Mouse (Mus musculus): Measurements from ENCODE around the gene Trp53tg5.

Trp53tg5 gene

DNA sequence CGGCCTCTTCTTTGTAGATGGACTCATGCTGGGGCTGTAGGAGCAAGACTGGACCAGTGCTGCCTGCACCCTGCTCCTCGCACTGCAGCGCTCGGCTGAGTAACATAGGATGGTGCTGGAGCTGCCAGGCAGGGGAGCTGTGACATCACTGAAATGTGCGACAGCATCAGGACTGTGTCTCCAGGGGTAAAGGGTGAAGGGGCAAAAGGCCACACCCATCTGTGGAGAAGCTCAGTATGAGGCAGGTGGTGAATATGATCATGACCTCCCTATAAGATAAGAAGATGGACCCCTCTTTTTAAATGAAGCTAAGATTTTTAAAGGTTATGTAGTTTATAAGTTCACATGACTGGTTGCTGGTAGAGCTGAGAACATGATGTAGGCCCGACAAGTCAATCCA is at the start of gene Trp53tg5:
Gene Trp53tg5, minus strand, starts transcription at position 101 of the 400 bp plus-strand sequence.
- DNase-seq = no peak

DNA sequence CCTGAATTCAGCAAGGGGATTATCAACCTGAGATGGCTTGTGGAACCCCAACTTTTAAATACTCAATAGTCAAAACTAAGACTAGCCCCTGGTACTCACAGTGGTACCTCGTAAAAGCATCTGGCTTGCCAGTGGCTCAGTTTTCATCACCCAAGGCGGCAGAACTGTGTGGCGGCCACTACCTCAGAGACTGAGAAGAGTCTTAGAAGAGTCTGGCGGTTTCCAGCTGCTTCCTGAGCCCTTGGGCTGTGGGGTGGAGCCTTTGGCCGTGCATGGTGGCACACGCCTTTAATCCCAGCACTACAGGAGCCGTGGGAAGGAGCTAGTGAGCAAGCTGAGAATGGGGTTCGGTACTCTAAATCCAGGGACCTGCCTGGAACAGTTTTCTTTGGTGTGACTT is 48.8 kb upstream of the Trp53tg5 start:
- no peak for DNase-seq

DNA sequence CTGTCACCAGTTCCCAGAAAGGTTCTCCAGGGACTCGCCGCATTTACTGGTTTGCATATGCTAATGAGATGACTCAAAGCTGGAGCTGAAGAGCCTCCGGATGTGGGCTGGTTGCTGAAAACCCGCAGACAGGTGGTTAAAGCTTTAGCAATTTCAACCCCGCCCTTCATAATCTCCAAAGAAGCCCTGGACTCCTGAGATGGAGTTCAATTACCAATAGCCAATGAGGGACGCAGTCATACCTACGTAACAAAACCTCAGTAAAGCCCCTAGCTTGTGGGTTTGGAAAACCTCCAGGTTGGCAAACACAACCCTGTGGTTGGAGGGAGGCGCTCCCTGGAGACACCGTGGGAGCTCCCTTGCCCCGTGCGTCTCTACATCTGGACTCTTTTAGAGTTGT is 48.3 kb upstream of the Trp53tg5 start:
- DNase-seq = no peak

DNA sequence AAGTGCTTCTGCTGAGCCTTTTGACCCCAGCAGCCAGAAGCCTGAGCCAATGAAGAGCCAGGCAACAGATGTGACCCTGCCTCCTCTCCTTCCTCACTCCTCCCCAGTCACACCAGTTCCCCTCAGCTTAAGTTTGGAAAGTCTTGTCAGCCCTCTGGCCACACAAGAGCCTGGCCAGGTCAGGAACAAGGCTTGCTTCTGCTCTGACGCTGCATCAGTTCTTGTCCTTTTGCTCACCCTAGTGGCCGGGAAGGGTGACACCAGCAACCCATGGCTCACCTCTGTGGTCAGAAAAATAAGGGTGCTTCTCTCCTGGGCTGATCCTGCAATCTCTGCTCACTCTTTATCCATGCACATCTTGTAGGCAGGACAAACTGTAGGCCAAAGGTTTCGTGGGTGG is 47.3 kb upstream of the Trp53tg5 start:
- DNase-seq = no peak

DNA sequence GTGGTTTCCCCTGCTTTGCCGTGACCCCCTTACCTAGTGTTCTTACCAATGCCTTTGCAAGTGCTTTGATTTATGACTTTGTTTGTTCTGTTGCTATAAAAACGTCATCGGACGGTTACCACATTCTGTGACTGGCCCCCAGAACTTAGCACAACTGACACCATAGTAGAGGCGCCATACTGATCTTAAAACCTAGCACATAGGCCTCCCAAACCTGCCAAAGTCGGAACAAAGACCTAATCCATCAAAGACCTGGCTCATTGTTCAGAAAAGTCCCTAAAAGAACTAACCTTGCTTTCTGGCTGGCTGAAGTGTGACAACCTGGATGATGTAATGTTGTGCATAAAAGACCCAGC is 45.6 kb upstream of the Trp53tg5 start:
- no peak for DNase-seq

DNA sequence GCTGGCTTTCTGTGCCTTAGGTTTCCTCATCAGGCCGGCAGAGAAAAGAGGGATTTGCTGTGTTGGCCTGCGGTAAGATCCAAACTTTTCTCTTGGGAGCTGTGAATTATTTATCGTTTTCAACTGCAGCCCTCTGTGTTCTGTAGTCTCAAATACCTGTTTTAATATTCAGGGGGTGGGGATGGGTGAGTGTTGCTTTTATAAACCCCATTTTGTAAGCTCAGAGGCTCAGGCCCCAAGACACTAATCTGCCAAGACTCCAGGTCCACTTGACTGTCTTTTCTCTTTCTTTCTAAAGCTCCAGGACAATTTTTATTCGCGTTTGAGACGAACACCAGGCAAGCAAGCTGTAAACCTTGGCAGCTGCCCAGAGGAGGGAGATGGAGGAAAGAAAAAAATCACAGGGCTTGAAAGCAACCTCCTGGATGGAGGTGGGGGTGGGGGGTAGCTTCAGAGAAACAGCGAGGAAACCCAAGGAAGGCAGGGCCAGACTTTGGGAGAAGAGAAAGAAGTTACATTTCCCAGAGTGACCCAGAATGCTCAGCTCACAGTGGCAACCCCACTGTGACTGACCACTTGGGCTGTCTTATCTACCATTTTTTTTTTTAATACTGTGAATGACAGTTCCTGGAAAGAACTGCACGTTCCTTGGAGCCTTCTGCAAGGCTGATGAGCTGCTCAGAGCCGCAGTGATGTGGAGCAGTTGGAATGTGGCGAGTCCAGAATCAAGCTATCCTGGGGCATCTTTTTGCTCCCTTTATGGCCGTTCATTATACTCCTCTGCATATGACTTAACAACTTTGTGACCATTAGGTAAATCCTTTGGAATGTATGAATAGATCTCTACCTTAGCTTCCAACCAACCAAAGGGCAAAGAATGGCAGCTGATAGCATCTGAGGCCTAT is 45.0 kb upstream of the Trp53tg5 start:
- peak; percentile 48 for DNase-seq

DNA sequence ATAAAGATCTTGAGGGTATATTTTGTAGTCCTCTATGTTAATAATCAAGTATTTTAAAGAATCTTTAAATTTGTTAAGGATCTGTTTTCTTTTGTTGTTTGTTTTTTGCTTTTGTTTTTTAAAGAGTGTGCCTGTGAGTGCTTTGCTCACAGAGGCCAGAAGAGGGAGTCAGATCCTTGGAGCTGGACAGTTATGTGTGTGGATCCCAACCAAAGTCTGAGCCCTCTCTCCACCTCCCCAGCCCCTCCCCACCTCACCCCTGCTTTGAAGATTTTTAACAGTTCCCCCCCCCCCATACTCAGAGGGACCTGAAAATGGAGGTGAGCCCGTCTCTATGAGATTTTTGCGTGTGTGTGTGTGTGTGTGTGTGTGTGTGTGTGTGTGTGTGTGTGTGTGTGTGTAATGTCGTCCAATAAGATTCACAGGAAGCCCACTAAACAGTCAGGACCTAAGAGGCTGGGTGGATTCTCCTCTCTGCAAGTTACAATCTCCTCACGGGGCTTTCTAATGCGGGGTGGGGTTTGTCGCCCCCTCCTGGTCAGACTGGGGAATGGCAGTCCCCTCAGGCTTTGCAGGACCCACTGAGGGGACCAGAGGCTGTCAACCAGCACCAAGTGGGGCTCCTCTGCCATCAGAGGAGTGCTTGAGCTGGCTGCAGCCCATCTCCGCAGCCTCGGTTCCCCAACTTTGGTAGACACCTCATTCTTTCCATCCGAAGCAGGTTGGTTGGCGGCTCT is 44.1 kb upstream of the Trp53tg5 start:
- no peak for DNase-seq

DNA sequence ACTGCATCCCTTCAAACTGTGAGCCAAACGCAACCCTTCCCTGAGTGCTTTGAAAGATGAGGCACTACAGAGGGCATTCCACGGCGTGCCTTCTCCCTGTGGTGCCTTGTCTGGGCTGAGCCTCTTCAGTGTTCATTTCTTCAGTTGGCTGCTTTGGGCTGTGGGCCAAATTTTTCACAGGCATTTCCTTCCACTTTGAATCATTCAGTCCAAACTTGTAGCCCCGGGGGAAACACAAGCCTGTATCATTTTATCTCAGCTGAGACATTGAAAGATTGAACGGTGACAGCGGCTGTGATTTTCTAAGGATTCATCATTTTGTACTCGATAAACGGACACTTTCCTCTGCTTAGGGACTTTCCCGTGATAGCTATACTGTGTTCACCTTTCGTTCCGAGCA is 43.1 kb upstream of the Trp53tg5 start:
- no peak for DNase-seq

DNA sequence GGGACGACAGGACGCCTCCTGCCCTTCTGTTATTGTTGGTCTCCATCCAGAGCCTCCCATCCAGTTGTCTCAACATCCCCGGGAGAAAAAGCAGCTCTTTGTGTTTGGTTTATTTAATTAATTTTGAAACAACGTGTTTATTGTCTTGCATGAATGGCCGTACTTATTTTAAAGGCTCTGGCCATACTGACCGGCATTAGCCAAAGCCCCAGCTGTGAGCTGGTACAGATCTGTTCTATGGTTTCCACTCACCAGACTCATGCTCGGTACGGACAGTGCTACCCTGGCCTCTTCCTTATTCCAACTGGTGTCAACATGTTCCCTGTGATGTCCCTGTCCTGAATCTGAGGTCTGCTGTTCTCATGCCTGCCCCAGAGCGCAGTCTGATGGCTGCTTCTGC is 42.4 kb upstream of the Trp53tg5 start:
- no peak for DNase-seq

DNA sequence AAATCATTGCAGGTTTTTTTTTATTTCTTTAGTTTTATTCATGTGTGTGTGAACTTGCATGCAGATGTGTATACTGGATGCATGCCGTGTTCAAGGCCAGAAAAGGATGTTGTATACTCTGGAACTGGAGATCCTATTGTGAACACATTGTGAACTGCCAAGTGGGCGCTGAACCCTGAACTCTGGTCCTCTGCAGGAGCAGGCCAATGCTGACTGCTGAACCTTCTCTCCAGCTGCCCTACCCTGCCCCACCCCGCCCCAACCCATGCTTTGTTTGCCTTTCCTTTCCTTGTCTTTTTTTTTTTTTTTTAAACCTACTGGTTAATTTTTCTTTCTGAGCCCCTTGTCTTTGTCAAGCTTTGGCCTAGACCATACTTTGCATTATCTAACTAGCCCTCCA is 41.4 kb upstream of the Trp53tg5 start:
- DNase-seq = no peak

DNA sequence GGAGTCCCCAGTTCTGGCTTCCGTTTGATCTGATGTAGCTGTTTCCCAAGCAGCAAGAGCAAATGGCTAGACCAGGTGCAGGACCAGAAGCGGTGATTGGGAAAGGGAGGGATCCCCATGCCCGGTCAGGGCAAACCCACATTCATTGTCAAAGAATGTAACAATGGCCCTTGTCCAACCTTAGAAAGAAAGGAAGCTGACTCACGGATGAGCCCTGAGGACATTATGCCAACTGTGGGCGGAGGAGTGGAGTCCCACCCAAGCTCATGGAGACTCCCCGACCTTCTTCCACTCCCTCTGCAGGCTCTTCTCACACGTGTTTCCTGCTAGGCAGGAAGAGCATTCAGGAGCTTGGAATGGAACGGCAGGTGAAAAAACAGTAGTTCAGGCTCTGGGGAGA is 39.9 kb upstream of the Trp53tg5 start:
- no peak for DNase-seq

DNA sequence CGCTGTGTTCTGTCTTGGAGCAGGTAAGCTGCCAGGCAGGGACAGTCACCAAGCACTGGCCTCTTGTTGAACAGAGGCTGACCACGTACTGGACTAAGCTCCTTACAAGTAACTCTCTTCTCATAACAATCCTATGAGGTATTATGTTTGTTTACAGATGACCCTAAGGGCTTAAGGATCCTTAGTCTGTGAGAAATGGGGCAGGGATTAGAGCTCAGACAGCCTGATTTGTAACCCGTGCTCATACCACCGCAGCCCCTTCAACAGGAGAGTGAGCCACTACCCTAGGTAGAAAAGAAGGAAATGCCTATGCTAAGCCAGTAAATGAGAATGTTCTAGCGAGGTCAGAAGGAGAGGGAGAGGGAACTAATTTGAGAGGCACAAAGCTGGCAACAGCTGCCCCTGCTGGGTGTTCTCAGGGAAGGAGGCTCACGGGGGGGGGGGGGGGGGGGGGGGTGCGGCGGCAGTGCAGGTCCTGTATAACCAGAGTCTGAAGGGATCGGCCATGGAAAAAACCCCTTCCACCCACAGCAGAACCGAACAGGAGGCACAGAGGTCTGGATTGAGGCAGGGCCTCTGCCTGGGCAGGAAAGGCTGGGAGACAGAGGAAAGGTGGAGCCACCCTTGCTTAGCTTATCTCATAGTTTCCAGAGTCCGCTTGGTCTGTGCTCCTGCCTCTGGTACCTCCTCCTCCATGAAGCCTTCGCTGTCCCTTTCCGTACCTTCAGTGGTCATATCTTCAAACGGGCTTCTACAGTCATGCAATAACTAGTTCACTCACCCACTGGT is 38.8 kb upstream of the Trp53tg5 start:
- no peak for DNase-seq

DNA sequence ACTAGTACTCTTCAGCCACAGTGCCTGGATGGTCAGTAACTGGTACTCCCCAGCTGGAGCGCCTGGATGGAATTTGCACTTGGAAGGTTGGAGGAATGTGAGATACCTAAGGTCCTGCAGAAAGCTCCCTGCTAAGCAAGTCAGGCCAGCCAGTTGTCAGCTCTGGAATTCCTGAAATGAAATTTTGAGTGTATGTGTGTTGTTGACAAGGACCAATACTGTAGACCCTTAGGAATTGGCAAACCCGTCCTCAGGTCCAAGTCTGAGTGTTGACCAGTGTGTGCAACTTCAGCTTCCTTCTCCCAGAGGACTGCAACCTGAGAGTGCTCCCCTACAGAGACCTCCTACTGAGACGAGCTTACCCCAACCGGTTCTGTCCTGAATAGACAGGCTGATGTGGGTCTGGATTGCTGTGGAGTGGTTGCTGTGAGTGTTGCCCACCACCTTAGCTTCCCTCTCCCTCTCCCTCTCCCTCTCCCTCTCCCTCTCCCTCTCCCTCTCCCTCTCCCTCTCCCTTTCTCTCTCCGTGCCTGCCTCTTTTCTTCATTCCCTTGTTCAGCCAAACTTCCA is 37.2 kb upstream of the Trp53tg5 start:
- DNase-seq = no peak

DNA sequence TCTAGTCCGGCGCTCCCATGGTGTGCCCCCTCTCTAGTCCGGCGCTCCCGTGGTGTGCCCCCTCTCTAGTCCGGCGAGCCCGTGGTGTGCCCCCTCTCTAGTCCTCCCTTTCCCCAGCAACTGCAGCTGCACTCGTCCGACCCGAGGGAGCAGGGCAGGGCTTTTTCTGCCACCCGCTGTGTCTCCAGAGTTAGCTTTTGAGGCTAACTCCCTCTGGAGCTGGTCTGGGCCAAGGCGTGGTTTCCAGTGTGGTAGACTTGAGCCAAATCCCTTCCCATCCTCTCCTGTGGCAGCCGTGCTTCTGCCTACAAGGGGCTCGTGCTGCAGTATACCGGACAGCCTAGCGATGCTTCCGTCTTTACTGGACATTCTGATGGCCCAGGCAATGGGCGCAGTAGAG is 34.3 kb upstream of the Trp53tg5 start:
- DNase-seq = no peak

DNA sequence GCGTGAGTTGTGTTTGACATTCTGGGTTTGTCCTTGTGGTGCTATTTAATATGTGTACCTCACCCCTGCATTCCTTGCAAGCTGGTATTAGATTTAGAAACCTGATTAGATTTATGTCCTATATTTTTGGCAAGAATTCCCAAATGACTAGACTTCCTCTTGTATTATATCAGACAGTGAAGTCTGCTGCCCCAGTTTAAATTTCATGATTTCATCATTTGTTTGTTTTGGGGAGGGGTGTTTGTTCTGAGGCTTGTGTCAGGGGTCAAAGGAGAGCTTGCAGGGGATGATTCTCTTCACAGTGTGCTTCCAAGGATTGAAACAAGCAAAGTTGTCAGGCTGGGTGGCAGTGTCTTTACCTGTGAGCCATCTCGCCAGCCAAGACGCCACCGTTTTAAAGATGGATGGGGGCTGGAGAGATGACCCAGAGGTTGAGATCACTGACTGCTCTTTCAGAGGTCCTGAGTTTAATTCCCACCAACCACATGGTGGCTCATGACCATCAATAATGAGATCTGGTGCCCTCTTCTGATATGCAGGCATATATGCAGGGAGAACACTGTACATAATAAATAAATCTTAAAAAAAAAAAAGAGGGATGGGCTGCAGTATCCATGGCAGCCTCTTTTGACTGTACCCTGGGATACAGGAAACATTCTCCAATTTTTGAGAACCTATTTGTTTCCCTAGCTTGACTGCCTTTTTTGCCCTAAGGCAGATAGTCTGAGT is 32.3 kb upstream of the Trp53tg5 start:
- DNase-seq = no peak

DNA sequence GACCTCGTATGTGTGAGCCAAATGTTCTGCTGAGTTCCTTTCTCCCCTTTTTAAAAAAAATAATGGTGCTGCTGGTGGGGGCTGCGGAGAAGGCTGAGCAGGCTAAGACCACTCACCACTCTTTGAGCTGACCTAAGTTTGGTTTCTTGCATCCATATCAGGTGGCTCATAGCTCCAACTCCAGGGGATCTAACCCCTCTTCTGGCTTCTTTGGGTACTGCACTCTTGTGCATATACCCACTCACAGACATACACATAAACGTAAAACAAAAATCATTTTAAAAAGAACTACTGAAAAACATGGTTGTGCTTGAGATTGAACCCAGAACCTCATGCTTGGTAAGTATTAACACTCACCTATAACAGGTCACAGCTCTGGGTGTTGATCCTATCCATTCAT is 31.4 kb upstream of the Trp53tg5 start:
- DNase-seq = no peak

DNA sequence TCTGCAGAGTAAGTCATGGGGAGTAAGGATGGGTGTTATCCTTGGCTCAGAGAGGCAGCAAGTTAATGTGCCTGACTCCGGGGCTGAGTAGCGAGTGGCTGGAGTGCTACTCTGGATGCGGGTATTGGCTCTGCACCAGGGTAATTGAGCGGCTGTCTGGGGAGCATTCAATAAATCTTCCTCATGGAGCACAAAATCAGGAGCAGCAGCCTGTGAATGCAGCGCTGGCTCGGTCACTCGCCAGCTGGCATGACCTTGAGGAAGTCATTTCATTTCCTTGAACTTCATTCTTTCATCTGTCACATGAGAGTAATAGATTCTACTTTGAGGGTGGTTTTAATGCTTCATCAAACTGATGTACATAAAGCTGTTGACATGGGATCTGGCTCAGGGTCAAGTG is 27.0 kb upstream of the Trp53tg5 start:
- no peak for DNase-seq

DNA sequence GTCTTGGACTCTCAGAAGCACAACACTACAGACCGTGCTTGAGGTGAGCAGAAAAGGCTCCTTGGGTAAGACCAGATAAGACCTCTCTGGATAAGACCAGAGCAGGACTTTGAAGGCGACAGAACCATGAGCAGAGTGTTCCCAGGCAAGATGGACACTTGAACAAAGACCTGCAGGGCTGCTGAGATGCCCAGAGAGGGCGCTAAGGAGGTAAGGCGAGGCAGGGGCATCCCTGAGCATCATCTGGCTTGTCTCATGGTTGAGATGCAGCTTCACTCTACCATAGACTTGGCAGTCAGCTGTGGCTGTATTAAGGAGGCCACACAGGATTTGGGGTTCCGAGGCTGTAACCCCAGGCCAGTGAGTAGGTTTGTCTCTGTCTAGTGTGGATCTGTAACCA is 25.8 kb upstream of the Trp53tg5 start:
- no peak for DNase-seq

DNA sequence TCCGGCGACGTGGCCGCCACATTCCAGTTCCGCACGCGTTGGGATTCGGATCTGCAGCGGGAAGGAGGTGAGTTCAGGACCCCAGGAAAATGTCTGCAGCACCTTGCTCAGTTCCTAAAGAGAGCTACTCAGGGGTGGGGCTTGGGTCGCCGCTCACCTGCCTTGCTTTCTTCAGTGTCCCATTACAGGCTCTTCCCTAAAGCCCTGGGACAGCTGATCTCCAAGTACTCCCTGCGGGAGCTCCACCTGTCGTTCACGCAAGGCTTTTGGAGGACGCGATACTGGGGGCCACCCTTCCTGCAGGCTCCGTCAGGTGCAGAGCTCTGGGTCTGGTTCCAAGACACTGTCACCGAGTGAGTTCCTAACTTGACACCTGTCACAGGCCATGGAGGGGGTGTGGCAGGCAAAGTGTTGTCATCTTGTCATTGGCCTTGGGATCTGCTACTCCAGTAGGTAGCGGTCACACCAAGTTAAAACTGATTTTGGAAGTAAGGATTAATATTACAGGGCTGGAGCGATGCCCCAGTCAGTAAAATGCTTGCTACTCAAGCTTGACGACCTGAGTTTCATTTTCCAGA is 24.3 kb upstream of the Trp53tg5 start:
- no peak for DNase-seq

DNA sequence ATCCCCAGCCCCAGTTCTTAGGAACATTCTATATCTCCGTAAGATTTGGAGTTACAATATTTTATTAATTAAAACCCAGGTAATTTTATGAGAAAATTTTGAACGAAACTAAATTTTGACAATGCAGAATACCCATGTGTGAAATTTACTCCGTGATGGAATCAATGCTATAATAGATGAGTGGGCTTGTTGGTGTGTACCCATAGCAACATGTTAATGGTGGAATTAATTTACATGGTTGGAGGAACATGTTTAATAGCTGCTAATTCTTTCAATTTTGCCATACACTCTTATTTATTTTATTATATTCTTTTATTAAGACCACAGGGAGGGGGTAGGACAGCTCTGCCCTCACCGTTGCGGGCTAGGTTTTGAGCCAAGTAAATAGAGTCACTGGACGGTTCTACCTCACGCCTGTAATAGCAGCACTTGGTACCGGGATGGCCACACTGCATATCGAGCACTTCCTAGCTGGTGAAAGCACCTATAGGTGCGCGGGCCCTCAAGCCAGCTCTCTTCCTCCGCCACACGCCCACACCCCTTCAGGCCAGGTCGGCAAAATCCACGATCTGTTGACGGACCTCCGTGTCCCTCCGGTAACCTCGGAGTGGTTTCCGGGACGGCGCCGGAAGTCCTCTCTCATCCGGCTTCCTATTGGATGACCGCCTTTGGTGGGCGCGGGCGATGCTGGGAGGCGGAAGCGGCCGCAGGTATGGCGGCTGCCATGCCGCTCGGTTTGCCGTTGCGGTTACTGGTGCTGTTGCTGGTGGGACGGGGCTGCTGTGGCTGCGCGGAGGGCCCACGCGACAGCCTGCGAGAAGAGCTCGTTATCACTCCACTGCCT is 23.5 kb upstream of the Trp53tg5 start, which contains the start of gene Pigt:
Gene Pigt, plus strand, starts transcription at position 674 of the 844 bp plus-strand sequence.
- DNase-seq = peak; percentile 87

DNA sequence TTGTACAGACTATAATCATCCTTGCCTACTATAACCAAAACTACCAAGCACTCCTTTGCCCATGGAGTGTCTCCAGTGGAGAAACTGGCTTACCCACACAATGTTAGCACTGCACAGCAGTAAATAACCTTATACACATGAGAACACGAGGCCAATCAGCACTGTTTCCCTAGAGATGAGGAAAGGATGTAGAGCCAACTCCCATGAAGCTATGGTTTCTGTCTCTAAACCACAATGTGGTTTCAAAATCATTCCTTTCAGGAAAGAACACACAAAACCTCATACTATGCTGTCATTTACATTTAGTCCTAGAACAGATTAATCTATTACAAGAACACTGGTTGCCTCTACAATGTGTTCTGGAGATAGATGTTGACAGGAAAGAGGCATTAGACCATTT is 22.8 kb upstream of the Trp53tg5 start:
- DNase-seq = no peak
